Mouse (Mus musculus): ENCODE measurements at regions not wholly inside any gene's neighbourhood (a gene's known extent, or its start where the extent isn't known, plus 50 kb on each side); places are given as distances from the start of the nearest gene placed in this dataset.

GRCm38 (mm10) chr4:26965831-26966230 lies 619.1 kb upstream of the Manea start:
- peak in 1 of 2 experiments; percentile 27 for DNase-seq (ENCODE audit: low spot score in 2 of 2)
- Histone ChIP-seq H3K27ac (no peak overlapping the region), H3K4me3 (no peak overlapping the region)
- no peak for TF ChIP-seq CTCF (conservative IDR thresholded peaks at IDR 0.05)

- no peak for DNase-seq (ENCODE audit: low spot score in 2 of 2)
- TF ChIP-seq CTCF (conservative IDR thresholded peaks at IDR 0.05), result no peak
- H3K27ac ChIP-seq, result no peak overlapping the region
- H3K4me3 ChIP-seq, result no peak overlapping the region
Observed at GRCm38 (mm10) chr4:26964850-26965249, 618.2 kb upstream of the Manea start.

- no peak overlapping the region for H3K27ac ChIP-seq
- TF ChIP-seq CTCF (conservative IDR thresholded peaks at IDR 0.05), result no peak
- DNase-seq (ENCODE audit: low spot score in 2 of 2), result no peak
- no peak overlapping the region for H3K4me3 ChIP-seq
Observed at GRCm38 (mm10) chr4:26944617-26945016, 597.9 kb upstream of the Manea start.

- DNase-seq (ENCODE audit: low spot score in 2 of 2), result peak; percentile 53 to 69
- peak; percentile 28; the same call in 1 of the 2 replicates for TF ChIP-seq CTCF (conservative IDR thresholded peaks at IDR 0.05)
- Histone ChIP-seq H3K27ac (peak overlapping the region; percentile 71), H3K4me3 (no peak overlapping the region)
Observed at GRCm38 (mm10) chr4:26933988-26934798, 587.5 kb upstream of the Manea start.

GRCm38 (mm10) chr4:26929879-26930481 lies 583.3 kb upstream of the Manea start:
- peak overlapping the region; percentile 74 for H3K27ac ChIP-seq
- peak overlapping the region; percentile 12; the same call in 1 of the 2 replicates for H3K4me3 ChIP-seq
- peak; percentile 88 for TF ChIP-seq CTCF (conservative IDR thresholded peaks at IDR 0.05)
- peak in 1 of 2 experiments; percentile 8 for DNase-seq (ENCODE audit: low spot score in 2 of 2)

GRCm38 (mm10) chr4:26926060-26926459 lies 579.4 kb upstream of the Manea start:
- DNase-seq (ENCODE audit: low spot score in 2 of 2), result no peak
- Histone ChIP-seq H3K4me3 (no peak overlapping the region), H3K27ac (no peak overlapping the region)
- TF ChIP-seq CTCF (conservative IDR thresholded peaks at IDR 0.05), result no peak

- TF ChIP-seq CTCF (conservative IDR thresholded peaks at IDR 0.05), result no peak
- DNase-seq (ENCODE audit: low spot score in 2 of 2), result no peak
- no peak overlapping the region for H3K27ac ChIP-seq
- no peak overlapping the region for H3K4me3 ChIP-seq
Observed at GRCm38 (mm10) chr4:26888514-26888913, 541.8 kb upstream of the Manea start.

- H3K27ac ChIP-seq, result no peak overlapping the region
- no peak for DNase-seq (ENCODE audit: low spot score in 2 of 2)
- peak; percentile 34 for TF ChIP-seq CTCF (conservative IDR thresholded peaks at IDR 0.05)
- no peak overlapping the region for H3K4me3 ChIP-seq
Observed at GRCm38 (mm10) chr4:26879022-26879421, 532.3 kb upstream of the Manea start.

- TF ChIP-seq CTCF (conservative IDR thresholded peaks at IDR 0.05), result no peak
- no peak overlapping the region for H3K27ac ChIP-seq
- DNase-seq (ENCODE audit: low spot score in 2 of 2), result no peak
- no peak overlapping the region for H3K4me3 ChIP-seq
Observed at GRCm38 (mm10) chr4:26841761-26842160, 495.1 kb upstream of the Manea start.

- no peak for TF ChIP-seq CTCF (conservative IDR thresholded peaks at IDR 0.05)
- H3K4me3 ChIP-seq, result no peak overlapping the region
- no peak overlapping the region for H3K27ac ChIP-seq
- no peak for DNase-seq (ENCODE audit: low spot score in 2 of 2)
Observed at GRCm38 (mm10) chr4:26800831-26801230, 454.1 kb upstream of the Manea start.

GRCm38 (mm10) chr4:26793181-26793824 lies 446.6 kb upstream of the Manea start:
- TF ChIP-seq CTCF (conservative IDR thresholded peaks at IDR 0.05), result no peak
- DNase-seq (ENCODE audit: low spot score in 2 of 2), result no peak
- Histone ChIP-seq H3K27ac (no peak overlapping the region), H3K4me3 (no peak overlapping the region)

GRCm38 (mm10) chr4:26767896-26768295 lies 421.2 kb upstream of the Manea start:
- Histone ChIP-seq H3K27ac (no peak overlapping the region), H3K4me3 (no peak overlapping the region)
- DNase-seq (ENCODE audit: low spot score in 2 of 2), result no peak
- TF ChIP-seq CTCF (conservative IDR thresholded peaks at IDR 0.05), result no peak
